Mouse (Mus musculus): ENCODE measurements around the gene Apol8.

GRCm38 (mm10) chr15:77770942-77771341 lies 14.1 kb upstream of the Apol8 start:
- TF ChIP-seq POLR2A (IDR thresholded peaks at IDR 0.05; ENCODE audit: control insufficient read depth, extremely low read depth, insufficient read depth, low read length, poor library complexity), result no peak
- no peak for TF ChIP-seq CTCF (IDR thresholded peaks at IDR 0.05; ENCODE audit: borderline replicate concordance, control insufficient read depth, extremely low read depth, insufficient read depth, low read length, poor library complexity)

Data from thymus, adult 2 months (tissue).